Mouse (Mus musculus) hindbrain, embryonic 16.5 days (tissue): ENCODE data around the gene Pex5l. TPM values are rescaled to one million over a fixed set of nuclear protein-coding genes. Genes with fewer than 3 reads are reported as not detected.

Source experiments
- ATAC-seq: fragments of 200-750 bp; cut with Nextera tagmentation; 2 replicates; pipeline ENCODE4 v1.8.0; 2017; ENCODE audit warnings: moderate TSS enrichment, moderate library complexity
- H3K27ac ChIP-seq: fragments of 300-500 bp; sonication (generic); 2 replicates; pipeline ENCODE4 v1.5.1; 2014; ENCODE audit warnings: low read depth, mild to moderate bottlenecking, control low read depth, low read length, moderate library complexity
- H3K27me3 ChIP-seq: fragments of 300-500 bp; sonication (generic); replicated peaks from 2 replicates; pipeline ENCODE4 v1.6.1; 2014; ENCODE audit warnings: low read length; ENCODE audit not compliant: control insufficient read depth, insufficient read depth
- H3K36me3 ChIP-seq: fragments of 300-500 bp; sonication (generic); 2 replicates; pipeline ENCODE4 v1.6.1; 2014; ENCODE audit warnings: mild to moderate bottlenecking, low read length, moderate library complexity, mixed read lengths; ENCODE audit not compliant: control insufficient read depth, insufficient read depth
- H3K4me1 ChIP-seq: fragments of 300-500 bp; sonication (generic); 2 replicates; pipeline ENCODE4 v1.6.1; 2014; ENCODE audit warnings: low read depth, low read length; ENCODE audit not compliant: control insufficient read depth, insufficient read depth
- H3K4me2 ChIP-seq: fragments of 300-500 bp; sonication (generic); 2 replicates; pipeline ENCODE4 v1.6.1; 2014; ENCODE audit warnings: mild to moderate bottlenecking, low read length, control low read depth, moderate library complexity
- H3K4me3 ChIP-seq: fragments of 300-500 bp; sonication (generic); 2 replicates; pipeline ENCODE4 v1.5.1; 2014; ENCODE audit warnings: mild to moderate bottlenecking, low read length, control low read depth, moderate library complexity
- H3K9ac ChIP-seq: fragments of 300-500 bp; sonication (generic); 2 replicates; pipeline ENCODE4 v1.6.1; 2014; ENCODE audit warnings: low read depth, mild to moderate bottlenecking, control low read depth, low read length, moderate library complexity
- H3K9me3 ChIP-seq: fragments of 300-500 bp; sonication (generic); 2 replicates; pipeline ENCODE4 v1.6.1; 2014; ENCODE audit warnings: mild to moderate bottlenecking, low read length, moderate library complexity; ENCODE audit not compliant: control insufficient read depth
- WGBS: fragments of 180-500 bp; shearing (Covaris S2); extraction: QIAGEN DNeasy Blood & Tissue Kit; methylation state at CpG from one replicate; pipeline ENCODE4 v1.1.7; 2014; 5-methylcytosine and 5-hydroxymethylcytosine counted together
- polyA plus RNA-seq: library from polyadenylated mRNA; unstranded; fragments of >200 nt; fragmentation: Nextera tagmentation; extraction: Ambion mirVana; gene quantifications from 2 replicates; pipeline ENCODE4 v1.2.1, GENCODE M21; 2015

The Pex5l gene
- polyA plus RNA-seq, 1 experiment from 2014 or later, result 5.5 TPM

GRCm38 (mm10) chr3:33098550-33099295 lies 44.3 kb downstream of the Pex5l start:
- ATAC-seq, result no peak

GRCm38 (mm10) chr3:33093646-33094045 lies 49.4 kb downstream of the Pex5l start:
- Histone ChIP-seq H3K27me3 (no peaks in the 10 kb centered on the region), H3K36me3 (no peaks in the 10 kb centered on the region), H3K4me3 (no peak overlapping the region), H3K4me2 (no peak overlapping the region), H3K27ac (no peak overlapping the region), H3K9ac (no peak overlapping the region), H3K4me1 (peaks cover 3% of the 10 kb centered on the region), H3K9me3 (no peaks in the 10 kb centered on the region)
- ATAC-seq, result peak; percentile 79
- 34% methylated on average over 6 of the region's 6 CpGs for WGBS

More at GRCm38 (mm10) chr3:33098550-33099295, 44.3 kb downstream of the Pex5l start:
- no peaks in the 10 kb centered on the region for H3K4me1 ChIP-seq
- no peaks in the 10 kb centered on the region for H3K36me3 ChIP-seq
- WGBS, result 74% methylated on average over 9 of the region's 9 CpGs
- no peak overlapping the region for H3K4me3 ChIP-seq
- no peaks in the 10 kb centered on the region for H3K9me3 ChIP-seq
- H3K27ac ChIP-seq, result no peak overlapping the region
- H3K27me3 ChIP-seq, result no peaks in the 10 kb centered on the region
- no peak overlapping the region for H3K4me2 ChIP-seq
- H3K9ac ChIP-seq, result no peak overlapping the region

- no peak overlapping the region for H3K27ac ChIP-seq
- peaks cover 3% of the 10 kb centered on the region for H3K4me1 ChIP-seq
- H3K4me3 ChIP-seq, result peak overlapping the region; percentile 12
- H3K9ac ChIP-seq, result no peak overlapping the region
- H3K4me2 ChIP-seq, result peak overlapping the region; percentile 52
- H3K9me3 ChIP-seq, result no peaks in the 10 kb centered on the region
- H3K36me3 ChIP-seq, result no peaks in the 10 kb centered on the region
- H3K27me3 ChIP-seq, result no peaks in the 10 kb centered on the region
- 14% methylated on average over 9 of the region's 9 CpGs for WGBS
- ATAC-seq, result peak; percentile 79
Observed at GRCm38 (mm10) chr3:33090001-33090400, 53.0 kb downstream of the Pex5l start.

DNA sequence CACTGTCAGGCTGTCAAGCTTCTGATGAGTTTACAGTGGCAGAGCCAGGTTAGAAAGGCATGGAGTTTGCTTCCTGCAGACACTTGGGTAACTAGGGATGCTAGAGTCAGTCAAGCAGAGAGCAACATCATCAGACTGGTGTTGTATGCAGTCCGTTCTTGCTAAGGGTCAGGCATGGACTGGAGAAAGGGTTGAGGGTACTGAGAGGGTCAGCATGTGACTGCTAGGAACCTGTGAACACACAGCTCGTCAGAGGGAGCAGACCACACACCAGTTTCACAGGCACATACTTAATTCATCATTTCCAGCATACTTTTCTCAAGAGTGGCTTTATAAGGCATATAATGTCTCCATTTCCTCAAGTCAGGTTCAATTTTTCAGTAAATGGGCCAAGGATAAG lies 53.6 kb downstream of the Pex5l start:
- Histone ChIP-seq H3K27ac (no peak overlapping the region), H3K4me3 (no peak overlapping the region), H3K9ac (no peak overlapping the region), H3K4me2 (peak overlapping the region; percentile 52), H3K27me3 (no peaks in the 10 kb centered on the region), H3K36me3 (no peaks in the 10 kb centered on the region), H3K4me1 (peaks cover 3% of the 10 kb centered on the region), H3K9me3 (no peaks in the 10 kb centered on the region)
- ATAC-seq, result no peak
- 25% methylated on average over 2 of the region's 2 CpGs for WGBS

GRCm38 (mm10) chr3:33088276-33088675 lies 54.8 kb downstream of the Pex5l start:
- no peak for ATAC-seq
- H3K4me1 ChIP-seq, result peaks cover 3% of the 10 kb centered on the region
- 87% methylated on average over 4 of the region's 4 CpGs for WGBS
- H3K27ac ChIP-seq, result no peak overlapping the region
- no peaks in the 10 kb centered on the region for H3K9me3 ChIP-seq
- H3K36me3 ChIP-seq, result no peaks in the 10 kb centered on the region
- no peak overlapping the region for H3K4me2 ChIP-seq
- no peak overlapping the region for H3K9ac ChIP-seq
- no peaks in the 10 kb centered on the region for H3K27me3 ChIP-seq
- no peak overlapping the region for H3K4me3 ChIP-seq

- WGBS, result 39% methylated on average over 8 of the region's 8 CpGs
- Histone ChIP-seq H3K4me1 (no peaks in the 10 kb centered on the region), H3K27ac (no peak overlapping the region), H3K27me3 (no peaks in the 10 kb centered on the region), H3K9me3 (no peaks in the 10 kb centered on the region), H3K36me3 (no peaks in the 10 kb centered on the region), H3K4me3 (no peak overlapping the region), H3K4me2 (no peak overlapping the region), H3K9ac (no peak overlapping the region)
- ATAC-seq, result no peak
Observed at GRCm38 (mm10) chr3:33082806-33083338, 60.2 kb downstream of the Pex5l start.

GRCm38 (mm10) chr3:33081793-33082192 lies 61.3 kb downstream of the Pex5l start:
- H3K27ac ChIP-seq, result no peak overlapping the region
- H3K36me3 ChIP-seq, result no peaks in the 10 kb centered on the region
- no peak for ATAC-seq
- no peak overlapping the region for H3K4me2 ChIP-seq
- no peaks in the 10 kb centered on the region for H3K27me3 ChIP-seq
- H3K4me3 ChIP-seq, result no peak overlapping the region
- no peaks in the 10 kb centered on the region for H3K9me3 ChIP-seq
- H3K9ac ChIP-seq, result no peak overlapping the region
- 85% methylated on average over 4 of the region's 4 CpGs for WGBS
- H3K4me1 ChIP-seq, result no peaks in the 10 kb centered on the region

DNA sequence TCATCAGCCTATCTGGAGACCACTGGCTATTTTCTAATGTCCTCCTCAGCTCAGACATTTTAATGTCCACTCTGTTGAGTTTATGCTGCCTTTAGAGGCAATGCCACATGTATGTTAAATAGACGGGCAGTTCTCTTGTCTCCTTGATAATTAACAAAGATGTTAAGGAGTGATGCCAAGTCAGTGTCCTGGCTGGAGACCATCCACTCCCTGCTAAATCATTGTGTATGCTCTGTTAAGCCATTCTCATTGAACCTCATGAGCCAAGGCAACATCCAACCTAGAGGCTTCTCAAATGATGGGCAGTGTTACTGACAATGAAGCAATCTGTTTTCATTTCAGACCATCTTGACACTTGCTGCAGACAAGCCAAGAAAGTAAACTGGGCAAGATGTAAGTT lies 63.4 kb downstream of the Pex5l start:
- H3K27ac ChIP-seq, result no peak overlapping the region
- H3K4me3 ChIP-seq, result no peak overlapping the region
- H3K9ac ChIP-seq, result no peak overlapping the region
- no peak overlapping the region for H3K4me2 ChIP-seq
- H3K9me3 ChIP-seq, result no peaks in the 10 kb centered on the region
- no peaks in the 10 kb centered on the region for H3K36me3 ChIP-seq
- ATAC-seq, result peak; percentile 60; the same call in 1 of the 2 replicates
- H3K27me3 ChIP-seq, result no peaks in the 10 kb centered on the region
- WGBS, result 78% methylated on average over 1 of the region's 1 CpGs
- peaks cover 2% of the 10 kb centered on the region; the same call in 1 of the 2 replicates for H3K4me1 ChIP-seq

DNA sequence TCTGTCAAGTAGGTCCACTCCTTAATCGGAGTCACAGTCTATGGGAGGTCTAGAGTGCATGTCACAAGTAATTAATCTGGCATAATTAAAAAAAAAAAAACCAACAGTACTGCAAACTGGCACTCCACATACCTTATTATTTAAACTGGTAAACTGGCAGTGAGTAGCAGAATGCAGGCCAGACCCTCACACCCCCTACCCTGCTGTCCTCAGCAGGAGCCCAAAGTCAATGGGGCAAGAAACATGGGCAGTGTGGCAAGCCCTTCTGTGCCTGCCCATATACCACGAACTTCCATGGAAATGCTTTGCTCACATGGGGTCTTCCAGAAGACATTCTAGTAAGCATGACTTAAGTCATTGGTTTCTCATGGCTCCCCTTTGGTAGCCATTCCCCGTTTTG lies 63.9 kb downstream of the Pex5l start:
- Histone ChIP-seq H3K36me3 (no peaks in the 10 kb centered on the region), H3K4me2 (no peak overlapping the region), H3K4me3 (no peak overlapping the region), H3K9ac (no peak overlapping the region), H3K27me3 (no peaks in the 10 kb centered on the region), H3K4me1 (peaks cover 5% of the 10 kb centered on the region), H3K27ac (no peak overlapping the region), H3K9me3 (no peaks in the 10 kb centered on the region)
- peak; percentile 71; the same call in 1 of the 2 replicates for ATAC-seq
- 63% methylated on average over 3 of the region's 3 CpGs for WGBS
